Mouse (Mus musculus) heart, embryonic 10.5 days (tissue): ENCODE data around the gene Slc29a2. TPM values are rescaled to one million over a fixed set of nuclear protein-coding genes. Genes with fewer than 3 reads are reported as not detected.
A peak's percentile ranks its signal among the peaks of the same experiment; 100 is the strongest.

ENCODE experiments used
- DNase-seq: peaks from one replicate; pipeline ENCODE4 v3.0.0-alpha.2; 2017; ENCODE audit warnings: low spot score
- H3K27ac ChIP-seq: fragments of 300-500 bp; sonication (generic); 2 replicates; pipeline ENCODE4 v1.5.1; 2016; ENCODE audit warnings: mild to moderate bottlenecking
- H3K27me3 ChIP-seq: fragments of 300-500 bp; sonication (generic); 2 replicates; pipeline ENCODE4 v1.6.1; 2016; ENCODE audit warnings: mild to moderate bottlenecking; ENCODE audit not compliant: poor library complexity, insufficient read depth, severe bottlenecking
- H3K36me3 ChIP-seq: fragments of 300-500 bp; sonication (generic); 2 replicates; pipeline ENCODE4 v1.6.1; 2016; ENCODE audit warnings: mild to moderate bottlenecking, moderate library complexity
- H3K4me1 ChIP-seq: fragments of 300-500 bp; sonication (generic); 2 replicates; pipeline ENCODE4 v1.6.1; 2016; ENCODE audit warnings: mild to moderate bottlenecking
- H3K4me3 ChIP-seq: fragments of 300-500 bp; sonication (generic); 2 replicates; pipeline ENCODE4 v1.5.1; 2016; ENCODE audit warnings: mild to moderate bottlenecking, moderate library complexity
- H3K9me3 ChIP-seq: fragments of 300-500 bp; sonication (generic); 2 replicates; pipeline ENCODE4 v1.6.1; 2016; ENCODE audit warnings: mild to moderate bottlenecking, moderate library complexity
- WGBS: fragments of 180-500 bp; shearing (Covaris S2); methylation state at CpG from one replicate; pipeline ENCODE4 v1.1.7; 2016; 5-methylcytosine and 5-hydroxymethylcytosine counted together
- polyA plus RNA-seq: library from polyadenylated mRNA; unstranded; fragments of >200 nt; fragmentation: Nextera tagmentation; extraction: Ambion mirVana; gene quantifications from 2 replicates; pipeline ENCODE4 v1.2.1, GENCODE M21; 2016

The Slc29a2 gene
- polyA plus RNA-seq, 1 experiment from 2014 or later, result 7.6 TPM

GRCm38 (mm10) chr19:5052853-5053252, 29.2 kb downstream of the Slc29a2 start:
- H3K4me3 ChIP-seq, result no peak overlapping the region
- H3K27me3 ChIP-seq, result peaks cover 66% of the 10 kb centered on the region
- peaks cover 26% of the 10 kb centered on the region for H3K36me3 ChIP-seq
- WGBS, result 55% methylated on average over 17 of the region's 17 CpGs
- no peak for DNase-seq
- H3K4me1 ChIP-seq, result peaks cover 62% of the 10 kb centered on the region
- no peaks in the 10 kb centered on the region for H3K9me3 ChIP-seq
- H3K27ac ChIP-seq, result no peak overlapping the region

DNA sequence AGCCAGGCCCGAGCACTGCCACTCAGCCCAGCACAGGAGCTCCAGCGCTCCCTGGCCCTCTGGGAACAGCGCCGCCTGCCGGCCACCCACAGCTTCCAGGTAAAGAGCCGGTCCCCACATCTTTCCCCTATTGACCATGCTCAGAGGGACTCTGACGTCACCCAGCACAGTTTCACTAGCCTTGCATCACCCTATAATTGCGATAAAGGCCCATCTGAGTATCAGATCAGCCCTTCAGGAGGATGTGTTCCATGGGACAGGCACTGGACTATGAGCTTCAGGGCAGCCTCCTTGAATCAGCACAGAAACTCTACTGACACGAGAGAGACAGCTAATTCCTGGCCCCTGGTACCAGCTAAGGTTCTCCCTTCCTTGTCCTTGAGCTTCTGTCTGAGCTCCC, 30.2 kb downstream of the Slc29a2 start:
- H3K9me3 ChIP-seq, result no peaks in the 10 kb centered on the region
- H3K4me1 ChIP-seq, result peaks cover 69% of the 10 kb centered on the region
- peaks cover 15% of the 10 kb centered on the region for H3K36me3 ChIP-seq
- H3K4me3 ChIP-seq, result no peak overlapping the region
- no peak for DNase-seq
- WGBS, result 23% methylated on average over 9 of the region's 9 CpGs
- no peak overlapping the region for H3K27ac ChIP-seq
- peaks cover 66% of the 10 kb centered on the region for H3K27me3 ChIP-seq

GRCm38 (mm10) chr19:5056251-5056650, 32.6 kb downstream of the Slc29a2 start:
- Histone ChIP-seq H3K4me3 (no peak overlapping the region), H3K4me1 (peaks cover 69% of the 10 kb centered on the region), H3K36me3 (peaks cover 8% of the 10 kb centered on the region; the same call in 1 of the 2 replicates), H3K27me3 (peaks cover 52% of the 10 kb centered on the region), H3K27ac (peak overlapping the region; percentile 38; the same call in 1 of the 2 replicates), H3K9me3 (no peaks in the 10 kb centered on the region)
- DNase-seq, result no peak
- 11% methylated on average over 6 of the region's 6 CpGs for WGBS

GRCm38 (mm10) chr19:5057876-5058775, 34.5 kb downstream of the Slc29a2 start:
- H3K36me3 ChIP-seq, result peaks cover 5% of the 10 kb centered on the region; the same call in 1 of the 2 replicates
- H3K9me3 ChIP-seq, result no peaks in the 10 kb centered on the region
- peaks cover 62% of the 10 kb centered on the region for H3K4me1 ChIP-seq
- WGBS, result 20% methylated on average over 16 of the region's 16 CpGs
- peaks cover 34% of the 10 kb centered on the region for H3K27me3 ChIP-seq
- DNase-seq, result no peak
- peak overlapping the region; percentile 85 for H3K27ac ChIP-seq
- 0 out of 2 replicates have a peak overlapping the region, but pooled peaks have one; percentile 15 for H3K4me3 ChIP-seq

DNA sequence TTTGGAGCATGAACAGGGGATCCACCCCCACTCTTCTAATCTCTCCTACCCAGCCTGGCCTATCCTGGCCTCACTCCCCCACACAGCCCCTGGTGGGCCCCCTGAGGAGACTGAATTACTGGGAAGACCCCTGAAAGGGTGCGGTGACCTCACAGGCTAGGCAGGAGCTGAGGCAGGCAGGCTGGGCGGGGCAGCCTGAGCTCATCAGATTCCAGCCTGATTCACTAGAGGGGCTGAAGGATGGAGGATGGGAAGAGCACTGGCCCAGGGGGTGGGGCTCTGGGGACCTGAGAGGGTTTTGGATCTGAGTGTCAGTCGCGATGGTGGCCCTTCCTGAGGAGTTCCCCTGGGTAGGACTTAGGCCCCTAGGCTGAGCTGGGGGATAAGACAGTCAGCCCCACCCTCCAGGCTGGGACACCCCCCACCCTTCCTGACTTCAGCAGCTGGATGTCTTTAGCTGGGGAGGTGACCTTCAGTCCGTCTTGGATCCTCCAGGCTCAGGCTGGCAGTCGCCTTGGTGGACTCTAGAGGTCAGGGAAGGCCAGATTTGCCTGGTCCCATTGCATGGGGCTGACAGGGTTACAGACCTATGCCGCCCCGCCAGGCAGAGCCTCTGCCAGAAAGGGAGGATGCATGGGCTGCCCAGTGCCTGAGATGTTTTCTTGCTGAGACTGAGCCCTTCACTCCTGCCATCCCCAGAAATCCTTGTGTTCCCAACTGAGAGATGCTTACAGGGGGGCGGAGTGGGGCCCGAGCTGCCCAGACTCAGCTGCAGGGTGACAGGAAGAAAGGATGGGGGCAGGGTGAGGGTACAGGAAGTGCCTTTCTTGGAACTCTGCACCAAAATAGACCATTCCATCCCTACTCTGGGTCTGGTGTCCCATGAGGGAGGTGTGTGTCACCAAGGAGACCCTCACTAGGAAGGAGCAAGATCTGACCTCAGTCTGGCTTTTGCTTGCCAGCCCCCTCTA, 35.4 kb downstream of the Slc29a2 start:
- Histone ChIP-seq H3K4me3 (peak overlapping the region; percentile 15), H3K36me3 (no peaks in the 10 kb centered on the region), H3K27ac (peak overlapping the region; percentile 85), H3K4me1 (peaks cover 60% of the 10 kb centered on the region), H3K9me3 (no peaks in the 10 kb centered on the region), H3K27me3 (peaks cover 24% of the 10 kb centered on the region)
- peak; percentile 84 for DNase-seq
- WGBS, result 9% methylated on average over 10 of the region's 10 CpGs

GRCm38 (mm10) chr19:5060365-5061330, 37.0 kb downstream of the Slc29a2 start:
- Histone ChIP-seq H3K4me3 (no peak overlapping the region), H3K9me3 (no peaks in the 10 kb centered on the region), H3K27ac (peak overlapping the region; percentile 85), H3K4me1 (peaks cover 60% of the 10 kb centered on the region), H3K27me3 (peaks cover 10% of the 10 kb centered on the region; the same call in 1 of the 2 replicates), H3K36me3 (no peaks in the 10 kb centered on the region)
- DNase-seq, result no peak
- WGBS, result 40% methylated on average over 5 of the region's 5 CpGs

DNA sequence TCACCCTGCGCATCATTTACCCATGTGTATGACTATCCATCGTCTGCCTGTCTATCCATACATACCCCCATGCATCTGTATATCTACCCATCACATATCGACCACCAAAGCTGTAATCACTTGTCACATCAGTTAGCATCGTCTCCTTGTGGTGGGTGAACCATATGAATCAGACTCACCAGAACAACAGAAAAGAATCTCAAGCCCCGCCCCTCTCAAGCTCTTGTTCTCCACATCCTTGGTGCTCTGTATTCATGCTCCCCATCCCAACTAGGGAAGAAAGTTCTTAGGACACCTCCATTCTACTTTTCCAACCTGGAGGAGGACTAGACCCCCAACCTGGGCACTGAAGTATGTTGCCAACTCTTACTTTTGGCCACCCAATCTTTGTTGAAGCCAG, 38.4 kb downstream of the Slc29a2 start:
- H3K27ac ChIP-seq, result 0 out of 2 replicates have a peak overlapping the region, but pooled peaks have one; percentile 2

DNA sequence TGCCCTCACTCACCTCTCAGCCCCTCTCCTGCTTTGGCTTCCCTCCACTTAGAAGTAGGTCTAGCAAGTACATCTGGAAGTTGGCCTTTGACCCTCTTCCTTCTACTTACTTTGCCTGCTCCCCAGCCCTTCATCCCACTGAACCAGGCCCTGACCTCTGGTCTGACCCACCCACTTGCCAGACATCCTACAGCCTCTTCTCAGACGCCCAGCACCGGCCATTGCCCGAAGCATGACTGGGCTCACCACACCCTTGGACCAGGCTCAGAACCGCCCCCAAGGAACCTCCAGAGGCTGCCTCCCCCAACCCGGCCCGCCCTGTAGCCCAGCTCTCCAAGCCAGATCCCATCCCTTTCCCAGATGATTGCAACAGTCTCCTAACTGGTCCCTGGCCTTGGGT, 38.8 kb downstream of the Slc29a2 start:
- 66% methylated on average over 6 of the region's 6 CpGs for WGBS
- DNase-seq, result no peak
- Histone ChIP-seq H3K27me3 (peaks cover 8% of the 10 kb centered on the region), H3K4me1 (peaks cover 57% of the 10 kb centered on the region), H3K36me3 (no peaks in the 10 kb centered on the region), H3K4me3 (no peak overlapping the region), H3K27ac (0 out of 2 replicates have a peak overlapping the region, but pooled peaks have one; percentile 2), H3K9me3 (no peaks in the 10 kb centered on the region)

More for the DNA sequence above, 38.4 kb downstream of the Slc29a2 start:
- Histone ChIP-seq H3K36me3 (no peaks in the 10 kb centered on the region), H3K27me3 (peaks cover 10% of the 10 kb centered on the region; the same call in 1 of the 2 replicates), H3K4me3 (no peak overlapping the region), H3K4me1 (peaks cover 54% of the 10 kb centered on the region), H3K9me3 (no peaks in the 10 kb centered on the region)
- WGBS, result 82% methylated on average over 5 of the region's 5 CpGs
- no peak for DNase-seq

DNA sequence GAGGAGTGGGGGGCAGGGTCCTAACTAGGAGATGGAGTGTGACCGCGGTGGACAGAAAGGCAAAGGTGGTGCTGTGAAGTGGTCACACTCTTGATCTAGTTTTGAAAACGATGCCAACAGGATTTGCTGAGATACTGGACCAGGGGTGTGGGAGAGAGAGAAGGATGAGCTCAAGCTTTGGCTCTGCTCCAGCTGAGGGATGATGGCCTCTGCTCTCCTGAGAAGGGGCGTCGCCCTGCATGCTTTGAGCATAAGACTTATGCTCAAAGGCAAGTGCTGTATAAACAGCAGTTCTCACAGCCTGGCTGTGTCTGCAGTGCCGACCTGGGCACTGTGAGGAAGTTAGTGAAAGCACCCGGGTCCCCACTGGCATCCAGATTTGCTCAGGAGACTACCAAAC, 41.4 kb downstream of the Slc29a2 start:
- Histone ChIP-seq H3K4me1 (peaks cover 58% of the 10 kb centered on the region), H3K36me3 (no peaks in the 10 kb centered on the region), H3K27ac (peak overlapping the region; percentile 42), H3K9me3 (no peaks in the 10 kb centered on the region), H3K4me3 (no peak overlapping the region), H3K27me3 (peaks cover 28% of the 10 kb centered on the region)
- WGBS, result 65% methylated on average over 7 of the region's 7 CpGs
- DNase-seq, result no peak

DNA sequence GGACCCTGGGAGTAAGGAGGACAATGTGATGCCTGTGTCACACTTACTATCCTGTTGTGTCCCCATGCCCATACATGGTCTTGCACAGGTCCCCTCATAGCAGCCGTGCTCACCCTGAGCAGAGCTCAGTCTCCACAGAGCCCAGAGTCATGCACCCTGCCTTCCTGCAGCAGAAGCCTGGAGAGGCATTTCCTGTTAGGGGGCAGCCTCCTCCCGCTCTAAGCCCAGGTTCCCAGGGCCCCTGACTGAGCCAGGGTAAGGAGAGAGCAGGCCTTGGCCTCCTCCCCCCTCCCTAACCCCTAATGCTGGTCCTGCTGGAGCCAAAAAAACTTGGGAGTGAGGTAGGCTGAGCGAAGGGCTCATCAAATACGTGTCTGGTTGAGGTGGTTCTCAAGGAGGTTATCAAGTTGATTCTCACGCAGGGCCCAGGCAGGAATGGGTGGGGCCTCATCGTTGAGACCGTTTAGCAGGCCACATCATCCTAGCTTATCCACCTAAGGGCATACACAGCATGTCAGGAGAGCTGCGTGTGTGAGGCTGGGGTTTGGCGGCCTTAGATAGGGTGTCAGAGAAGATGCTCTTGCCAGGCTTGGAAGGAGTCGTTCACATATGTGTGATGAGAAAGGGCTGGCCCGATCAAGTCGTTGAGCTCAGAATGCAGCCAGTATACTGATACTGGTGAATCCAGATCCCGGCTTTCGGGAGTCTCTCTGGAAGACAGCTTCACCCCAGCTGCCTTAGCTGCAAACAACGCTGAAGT, 43.6 kb downstream of the Slc29a2 start:
- Histone ChIP-seq H3K4me3 (peak overlapping the region; percentile 72), H3K9me3 (no peaks in the 10 kb centered on the region), H3K36me3 (no peaks in the 10 kb centered on the region), H3K4me1 (peaks cover 62% of the 10 kb centered on the region), H3K27me3 (peaks cover 43% of the 10 kb centered on the region), H3K27ac (peak overlapping the region; percentile 92)
- 4% methylated on average over 15 of the region's 15 CpGs for WGBS
- DNase-seq, result no peak

DNA sequence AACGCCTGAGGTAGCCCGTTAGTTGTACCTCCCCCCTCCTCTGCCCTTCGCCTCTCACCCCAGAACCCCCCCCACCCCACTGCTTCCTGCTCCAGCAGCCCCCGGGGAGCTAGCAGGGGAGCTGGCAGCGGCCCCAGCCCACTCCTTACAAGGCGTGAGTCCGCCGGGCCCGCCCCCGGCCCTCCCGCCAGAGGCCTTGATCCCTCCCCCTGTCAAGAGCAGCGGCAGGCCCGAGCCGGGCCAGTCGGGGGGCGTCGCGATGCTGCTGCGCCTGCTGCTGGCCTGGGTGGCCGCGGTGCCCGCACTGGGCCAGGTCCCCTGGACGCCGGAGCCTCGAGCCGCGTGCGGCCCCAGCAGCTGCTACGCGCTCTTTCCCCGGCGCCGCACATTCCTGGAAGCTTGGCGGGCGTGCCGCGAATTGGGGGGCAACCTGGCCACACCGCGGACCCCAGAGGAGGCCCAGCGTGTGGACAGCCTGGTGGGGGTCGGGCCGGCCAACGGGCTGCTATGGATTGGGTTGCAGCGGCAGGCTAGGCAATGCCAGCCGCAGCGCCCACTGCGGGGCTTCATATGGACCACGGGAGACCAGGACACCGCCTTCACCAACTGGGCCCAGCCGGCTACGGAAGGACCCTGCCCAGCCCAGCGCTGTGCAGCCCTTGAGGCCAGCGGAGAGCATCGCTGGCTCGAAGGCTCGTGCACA, 44.4 kb downstream of the Slc29a2 start, which contains the start of gene Cd248:
TSS of gene Cd248 (plus strand) at position 212 of the 703 bp plus-strand sequence.
- no peaks in the 10 kb centered on the region for H3K9me3 ChIP-seq
- peaks cover 43% of the 10 kb centered on the region for H3K27me3 ChIP-seq
- peak within 1 kb of the TSS; percentile 72 for H3K4me3 ChIP-seq
- 1% methylated on average over 56 of the region's 56 CpGs for WGBS
- peak within 1 kb of the TSS; percentile 92 for H3K27ac ChIP-seq
- peaks cover 61% of the 10 kb centered on the region for H3K4me1 ChIP-seq
- peak; percentile 90 for DNase-seq
- no peaks in the 10 kb centered on the region for H3K36me3 ChIP-seq
